Mouse (Mus musculus) spleen, postnatal 36 days (tissue): Measurements from ENCODE around the gene Gm43951.

ENCODE experiments used
- DNase-seq, 2 experiments: peaks; one replicate each; pipeline ENCODE4 v3.0.0; 2022; ENCODE audit warnings: low spot score in 2 of 2, mixed read lengths in 1 of 2

Gene Gm43951

GRCm38 (mm10) chr11:72206341-72207203 is at the start of gene Gm43951:
TSS of gene Gm43951 (minus strand) at chr11:72206840.
- DNase-seq = peak in 1 of 2 experiments; percentile 7

DNA sequence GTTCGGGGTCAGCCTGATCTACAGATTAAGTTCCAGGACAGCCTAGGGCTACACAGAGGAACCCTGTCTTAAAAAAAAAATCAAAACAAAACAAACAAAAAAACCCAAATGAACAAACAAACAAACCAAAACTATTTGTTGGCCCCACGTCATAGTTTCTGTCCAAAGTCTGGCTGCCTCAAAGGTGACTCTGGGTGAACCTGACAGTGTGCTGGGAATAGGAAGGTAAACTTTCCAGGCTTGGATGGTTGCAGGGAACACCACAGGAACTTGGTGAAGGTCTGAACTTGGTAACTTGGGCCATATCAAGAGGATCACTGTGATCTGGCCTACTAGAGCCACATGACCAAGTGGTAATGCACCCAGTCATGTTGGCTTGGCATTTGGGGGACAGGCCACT is 49.8 kb upstream of the Gm43951 start:
- DNase-seq = no peak

DNA sequence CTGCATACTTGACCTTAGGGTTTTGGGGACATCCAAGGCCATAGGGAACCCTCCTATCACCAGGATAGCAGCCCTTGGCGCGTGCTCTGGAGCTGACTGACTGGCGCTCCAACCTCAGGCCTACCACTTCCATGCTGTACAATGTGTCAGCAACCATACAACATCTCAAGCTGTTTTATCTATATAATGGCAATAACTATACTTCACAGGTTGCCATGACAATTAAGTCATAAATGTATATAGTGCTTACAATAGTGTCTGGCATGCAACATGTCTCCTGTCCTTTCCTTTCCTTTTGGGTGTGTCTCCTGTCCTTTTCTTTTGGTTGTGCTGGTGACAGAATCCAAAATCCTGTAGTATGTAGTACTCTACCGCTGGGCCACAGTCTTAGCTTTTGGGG is 49.0 kb upstream of the Gm43951 start:
- no peak for DNase-seq

DNA sequence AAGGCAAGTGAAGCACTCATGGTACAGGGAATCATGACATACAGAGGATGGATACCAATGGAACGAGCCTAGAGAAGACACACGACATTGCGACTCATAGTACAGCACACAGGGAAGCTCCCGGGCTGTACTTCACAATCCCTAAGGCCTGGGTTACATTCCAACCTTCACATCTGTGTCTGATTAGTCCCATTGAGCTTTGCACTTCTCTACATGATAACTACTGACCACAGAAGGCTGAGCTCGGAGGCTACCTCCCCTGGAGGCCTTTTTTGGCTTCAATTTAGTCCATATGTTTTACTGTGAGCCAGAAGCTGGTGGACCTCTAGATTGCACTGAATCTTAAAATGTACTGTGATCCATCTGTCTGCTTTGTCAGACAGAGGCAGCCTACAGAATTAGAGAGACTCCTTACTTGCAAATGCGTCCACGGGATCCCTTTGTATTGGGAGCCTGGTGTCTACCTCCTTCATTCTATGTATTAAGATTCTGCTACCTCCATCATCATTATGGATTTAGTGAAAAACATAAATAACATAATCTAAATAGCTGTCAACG is 38.6 kb upstream of the Gm43951 start:
- DNase-seq = no peak

- no peak for DNase-seq
These were observed 33.6 kb upstream of the Gm43951 start for GRCm38 (mm10) chr11:72240062-72240860.

GRCm38 (mm10) chr11:72234013-72234412 is 27.4 kb upstream of the Gm43951 start:
- no peak for DNase-seq

DNA sequence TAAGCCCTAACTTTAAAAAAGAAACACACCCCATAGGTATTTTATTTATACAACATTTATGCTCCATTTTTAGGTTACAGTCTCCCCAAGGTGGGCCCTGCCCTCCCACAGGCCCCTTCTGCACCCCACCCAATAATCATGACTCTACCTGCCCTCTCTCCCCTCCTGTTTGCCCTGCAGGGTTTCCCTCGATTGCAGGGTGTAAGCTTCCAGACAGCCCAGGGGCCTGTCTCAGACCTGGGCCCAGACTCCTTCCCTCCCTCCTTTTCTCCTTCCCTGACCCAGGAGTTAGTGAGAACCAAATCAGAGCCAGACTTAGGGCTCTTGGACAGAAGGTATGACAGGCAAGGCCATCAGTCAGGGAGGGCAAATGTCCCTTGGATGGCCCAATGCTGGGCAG is 26.4 kb upstream of the Gm43951 start:
- DNase-seq = no peak

DNA sequence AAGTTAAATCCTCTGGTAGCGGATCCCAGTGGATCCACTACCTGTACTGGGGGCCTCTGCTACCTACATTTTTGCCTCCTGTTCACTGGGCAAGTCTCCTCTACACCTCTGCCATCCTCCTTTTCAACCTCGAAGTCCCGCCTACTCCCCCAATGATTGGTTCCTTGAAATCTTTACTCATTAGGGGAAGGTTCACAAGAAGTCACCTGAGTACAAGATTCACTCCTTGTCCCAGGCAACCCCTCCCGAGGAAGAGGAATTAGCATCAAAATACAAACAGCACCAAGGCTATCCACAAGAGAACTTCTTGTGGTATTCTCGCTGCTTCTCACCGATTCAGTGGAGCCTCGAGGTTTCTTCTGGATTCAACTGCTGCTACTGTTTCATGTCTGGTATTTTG is 25.4 kb upstream of the Gm43951 start:
- no peak for DNase-seq

DNA sequence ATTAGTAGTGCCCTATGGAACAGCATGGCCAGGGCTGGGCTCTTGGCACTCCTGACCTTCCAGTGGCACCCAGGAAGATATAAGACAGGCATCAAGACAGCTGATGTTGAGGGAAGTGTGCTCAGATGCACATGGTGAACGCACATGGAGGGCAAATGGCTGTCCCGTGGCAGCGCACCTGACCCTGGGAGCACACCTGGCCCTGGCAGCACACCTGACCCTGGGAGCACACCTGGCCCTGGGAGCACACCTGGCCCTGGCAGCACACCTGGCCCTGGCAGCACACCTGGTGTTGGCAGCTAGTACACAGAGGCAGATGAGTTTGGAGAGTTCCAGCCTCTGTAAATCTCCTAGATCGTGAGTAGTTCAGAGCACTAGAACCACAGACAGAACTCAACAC is 21.9 kb upstream of the Gm43951 start:
- DNase-seq = no peak

GRCm38 (mm10) chr11:72226901-72227300 is 20.3 kb upstream of the Gm43951 start:
- no peak for DNase-seq

DNA sequence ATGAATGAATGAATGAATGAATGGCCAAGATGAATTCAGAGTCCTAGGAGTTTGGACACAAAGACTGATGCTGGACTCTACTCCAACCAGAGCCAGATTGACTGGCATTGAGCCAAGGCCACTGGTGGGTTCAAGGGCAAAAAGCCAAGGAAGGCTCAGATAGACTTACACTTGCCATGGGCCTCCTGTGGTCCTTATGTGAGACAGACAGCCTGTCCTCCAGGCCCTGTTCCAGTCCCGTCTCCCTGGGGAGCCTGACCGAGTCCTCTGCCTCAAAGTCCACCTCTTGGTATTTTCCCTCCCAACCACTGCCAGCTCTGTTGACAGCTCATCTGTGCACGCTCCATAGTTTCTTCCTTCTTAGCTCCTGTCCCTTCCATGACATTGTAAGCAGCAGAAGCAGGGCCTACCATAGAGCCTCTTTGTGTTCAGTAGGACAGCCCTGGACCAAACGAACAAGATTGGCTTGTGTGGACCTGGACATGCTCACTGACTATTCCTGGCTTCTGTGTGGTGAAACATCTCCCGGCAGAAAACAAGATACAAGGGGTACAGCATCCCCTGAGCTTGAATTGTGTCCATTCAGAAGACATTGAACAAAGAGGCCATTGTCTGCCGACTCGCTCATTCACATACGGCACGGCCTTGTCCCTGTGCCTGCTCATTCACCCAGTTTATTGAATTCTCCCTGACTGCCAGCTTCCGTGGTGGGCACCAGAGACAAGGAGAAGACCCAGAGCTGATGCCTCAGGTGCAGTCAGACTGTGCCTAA is 19.6 kb upstream of the Gm43951 start:
- DNase-seq = no peak

DNA sequence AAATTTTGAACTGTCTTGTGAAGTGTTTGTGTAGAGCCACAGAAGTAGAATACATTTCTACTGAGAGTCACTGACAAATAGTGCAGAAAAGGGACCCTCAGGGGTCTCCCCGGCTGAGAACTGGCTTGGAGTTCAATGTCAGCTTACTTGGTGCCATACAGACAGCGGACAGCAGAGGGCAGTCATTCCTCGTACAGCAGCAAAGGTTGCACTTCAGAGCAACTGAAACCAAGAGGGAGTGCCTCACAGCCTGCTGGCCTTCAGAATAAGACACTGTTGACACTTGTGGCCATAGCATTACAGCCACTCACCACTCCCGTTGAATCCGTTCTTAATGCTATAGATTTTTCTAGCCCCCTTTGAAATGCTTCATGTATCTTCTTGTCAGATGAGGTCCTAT is 18.2 kb upstream of the Gm43951 start:
- peak; percentile 48 to 52 for DNase-seq

GRCm38 (mm10) chr11:72223414-72223813 is 16.8 kb upstream of the Gm43951 start:
- no peak for DNase-seq

- DNase-seq = peak; percentile 60 to 66
These were observed 14.6 kb upstream of the Gm43951 start for GRCm38 (mm10) chr11:72221278-72221677.

DNA sequence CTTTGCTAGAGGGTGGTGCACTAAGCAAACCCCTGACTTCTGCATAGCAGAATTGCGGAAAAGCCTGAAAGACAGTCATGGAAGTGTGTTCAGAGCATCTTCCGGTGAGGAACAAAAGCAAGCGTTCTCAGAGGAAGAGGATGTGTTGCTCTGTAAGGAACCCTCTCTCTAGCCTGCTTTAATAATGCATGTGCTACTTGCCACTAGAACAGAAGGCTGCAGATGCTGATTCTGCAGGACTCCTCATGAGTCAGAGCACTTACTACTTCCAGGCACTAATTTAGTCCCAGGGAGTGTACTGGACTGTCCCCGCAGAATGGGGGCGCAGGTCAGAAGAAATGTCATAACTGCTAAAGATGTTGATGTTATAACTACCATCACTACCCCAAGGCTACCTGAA is 10.5 kb upstream of the Gm43951 start:
- DNase-seq = no peak

- peak; percentile 68 to 77 for DNase-seq
These were observed 8.8 kb upstream of the Gm43951 start, which contains the start of gene Med31 for GRCm38 (mm10) chr11:72215410-72215797. TSS of gene Med31 (minus strand) at chr11:72215592.

DNA sequence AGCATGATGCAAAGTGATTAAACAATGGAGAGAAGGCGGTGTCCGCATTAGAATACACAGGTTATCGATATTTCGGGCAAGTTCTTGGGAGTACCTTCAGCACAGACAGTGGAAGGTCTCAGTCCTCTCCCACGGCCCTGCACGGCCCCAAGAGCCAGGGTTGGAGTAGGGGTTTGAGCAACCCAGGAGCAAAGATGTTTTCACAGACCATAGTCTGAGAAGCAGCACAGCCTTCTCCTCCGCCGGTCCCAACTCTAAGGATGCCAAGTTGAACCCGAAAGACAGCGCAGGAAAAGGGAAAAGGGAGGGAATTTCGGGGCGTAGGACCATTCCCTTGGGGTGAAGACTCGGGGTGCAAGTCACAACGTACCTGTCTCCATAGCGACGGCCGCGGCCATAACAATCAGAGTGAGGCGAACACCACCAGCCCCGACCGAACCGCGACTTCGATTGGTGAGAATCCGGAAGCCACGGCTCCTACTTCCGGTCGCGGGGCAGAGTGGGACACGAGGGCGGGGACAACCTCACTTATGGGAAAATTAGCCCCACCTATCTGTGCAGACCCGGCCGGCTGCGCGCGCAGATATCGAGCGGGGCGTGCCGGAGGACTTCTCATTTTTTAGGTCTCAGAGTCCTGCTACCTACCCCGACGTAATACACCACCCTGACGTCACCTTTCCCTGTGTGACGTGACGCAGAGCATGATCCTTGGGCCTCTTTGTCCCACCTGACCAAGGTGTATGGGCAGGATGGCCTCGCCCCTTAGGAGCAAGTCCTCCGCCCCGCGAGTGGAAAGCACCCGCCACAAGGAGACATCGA is 8.2 kb upstream of the Gm43951 start:
- DNase-seq = peak; percentile 94 to 96

DNA sequence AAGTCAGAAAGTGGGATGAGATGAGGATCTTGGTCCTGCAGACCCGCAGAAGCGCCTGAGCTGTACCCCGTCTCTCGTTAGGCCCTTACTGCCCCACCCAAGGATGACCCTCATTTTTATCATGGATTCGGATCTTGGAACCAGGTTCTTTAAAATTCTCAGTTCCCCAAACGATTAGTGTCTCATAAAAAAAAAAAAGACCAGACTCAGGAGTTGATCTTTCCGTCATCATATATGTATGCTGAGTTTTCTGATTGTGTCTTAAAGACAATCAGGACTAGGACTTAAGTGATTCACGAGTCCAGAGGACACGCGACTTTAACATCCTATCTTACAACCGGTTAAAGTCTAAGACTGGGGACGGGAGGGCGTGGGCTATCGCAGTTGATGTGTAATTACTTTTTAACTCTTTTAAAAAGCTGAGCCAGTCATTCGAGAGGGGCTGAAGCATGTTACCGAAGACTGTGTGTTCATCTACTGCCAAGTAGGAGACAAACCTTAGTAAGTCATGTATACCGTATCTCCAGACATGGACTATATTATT is 1.3 kb upstream of the Gm43951 start:
- DNase-seq = no peak

- peak; percentile 85 to 87 for DNase-seq
These were observed 679 bp upstream of the Gm43951 start, which contains the start of the genes 4933427D14Rik and Txndc17 for GRCm38 (mm10) chr11:72207204-72207833. TSS of gene 4933427D14Rik (minus strand) at chr11:72207459. TSS of gene Txndc17 (plus strand) at chr11:72207547.

DNA sequence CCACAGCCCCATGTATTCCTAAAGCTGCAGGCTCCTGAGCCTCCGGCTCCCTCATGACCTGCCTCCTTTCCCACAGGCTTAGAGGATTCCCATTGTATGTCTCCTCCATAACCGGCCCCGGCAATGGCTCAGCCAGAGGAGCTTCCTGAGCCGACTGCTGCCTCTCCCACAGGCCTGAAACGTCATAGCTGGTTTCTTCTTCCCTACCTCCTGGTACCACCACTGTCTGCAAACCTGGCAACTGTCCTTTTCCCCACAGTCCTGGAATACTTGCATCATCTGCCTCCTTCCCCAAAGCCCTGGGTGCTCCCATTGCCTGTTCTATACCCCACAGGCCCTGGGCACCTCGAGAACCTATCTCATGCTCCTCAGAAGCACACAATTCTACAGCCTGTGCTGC is 1.4 kb downstream of the Gm43951 start:
- DNase-seq = no peak
